Mouse (Mus musculus): ENCODE measurements around the gene Atg16l2.

- TF ChIP-seq CTCF (IDR thresholded peaks at IDR 0.05; ENCODE audit: borderline replicate concordance, insufficient read depth, low read depth, low read length) (no peak), POLR2A (IDR thresholded peaks at IDR 0.05; ENCODE audit: borderline replicate concordance, insufficient read depth, low read length) (no peak)
These were observed 19.3 kb downstream of the Atg16l2 start for GRCm38 (mm10) chr7:101282721-101283120.
